Comparison of ENCODE assay signal across 32 mouse cellular contexts in genomic region chr5:119060886-119061285, GRCm38 (mm10).
A peak's percentile ranks its signal among the peaks of the same experiment; 100 is the strongest.
DNase-seq lines count a peak whose midpoint lies in the region; ATAC-seq and TF ChIP-seq lines count a peak whose summit lies in the region.
"Had no signal": no experiment of that assay in that cellular context is flagged by ENCODE, and none has a peak within 500 bp of the region (broad histone marks: within the 10 kb centered on the region; RNA-seq: fewer than 3 reads in every experiment).

No protein-coding gene starts in this region.

- H3K4me1 ChIP-seq in hindbrain, postnatal 0 days (ENCODE audit: insufficient read depth, low read length): no peaks in the 10 kb centered on the region
- H3K4me1 ChIP-seq in hindbrain, embryonic 11.5 days (replicated peaks; ENCODE audit: control insufficient read depth, insufficient read depth, low read length): no peaks in the 10 kb centered on the region
- no peaks in the 10 kb centered on the region for H3K4me1 ChIP-seq in neural tube, embryonic 15.5 days
- H3K4me1 ChIP-seq: forebrain, embryonic 15.5 days; hindbrain, embryonic 15.5 days; liver, embryonic 13.5 days had no signal

- 25% methylated on average over 4 of the region's 4 CpGs for WGBS in hindbrain, postnatal 0 days
- WGBS in hindbrain, embryonic 11.5 days: 24% methylated on average over 4 of the region's 4 CpGs
- 38% methylated on average over 4 of the region's 4 CpGs for WGBS in neural tube, embryonic 15.5 days

- no peak overlapping the region for H3K9ac ChIP-seq in hindbrain, postnatal 0 days (replicated peaks; ENCODE audit: low read length)
- no peak overlapping the region for H3K9ac ChIP-seq in hindbrain, embryonic 11.5 days (ENCODE audit: low read depth, low read length)
- no peak overlapping the region for H3K9ac ChIP-seq in neural tube, embryonic 15.5 days (replicated peaks)
- H3K9ac ChIP-seq: forebrain, embryonic 15.5 days; heart, embryonic 12.5 days; hindbrain, embryonic 15.5 days; kidney, embryonic 15.5 days; limb, embryonic 15.5 days; liver, embryonic 13.5 days had no signal

- peak; percentile 30 for DNase-seq in hindbrain, postnatal 0 days (ENCODE audit: low spot score)
- DNase-seq in hindbrain, embryonic 11.5 days (ENCODE audit: low spot score): no peak
- peak; percentile 16 for DNase-seq in NIH3T3 (ENCODE audit: low read depth)
- peak; percentile 22 for DNase-seq in embryo, embryonic 9.5 days (ENCODE audit: extremely low spot score)
- DNase-seq in retina, postnatal 1 day: peak; percentile 41
- DNase-seq in cerebellum, postnatal 25 days: no peak
- DNase-seq: adrenal gland, postnatal 36 days; cerebellum, adult 8-10 months; cerebellum, postnatal 36 days; gastrocnemius, postnatal 25 days; heart, adult 2 months; kidney, adult 18-20 months; kidney, postnatal 25 days; liver, embryonic 13.5 days; lung, adult 18-20 months; lung, postnatal 10 days; right cerebral cortex, adult 18-20 months; spleen, adult 18-20 months; thymus, postnatal 14 days had no signal

- H3K27ac ChIP-seq in hindbrain, postnatal 0 days: no peak overlapping the region
- no peak overlapping the region for H3K27ac ChIP-seq in hindbrain, embryonic 11.5 days (ENCODE audit: low read depth, low read length)
- H3K27ac ChIP-seq in neural tube, embryonic 15.5 days (replicated peaks): no peak overlapping the region
- H3K27ac ChIP-seq: forebrain, embryonic 10.5 days; forebrain, embryonic 15.5 days; heart, adult 2 months; hindbrain, embryonic 15.5 days; layer of hippocampus, adult 2 months; left cerebral cortex, adult 2 months; limb, embryonic 10.5 days; limb, embryonic 15.5 days; liver, embryonic 13.5 days; macrophage had no signal

- H3K36me3 ChIP-seq in hindbrain, postnatal 0 days (ENCODE audit: insufficient read depth, low read length): no peaks in the 10 kb centered on the region
- H3K36me3 ChIP-seq in hindbrain, embryonic 11.5 days (ENCODE audit: control insufficient read depth, insufficient read depth, low read length): no peaks in the 10 kb centered on the region
- no peaks in the 10 kb centered on the region for H3K36me3 ChIP-seq in neural tube, embryonic 15.5 days
- H3K36me3 ChIP-seq: forebrain, embryonic 10.5 days; forebrain, embryonic 15.5 days; G1E; heart, embryonic 12.5 days; hindbrain, embryonic 15.5 days; kidney, embryonic 15.5 days; limb, embryonic 10.5 days; limb, embryonic 15.5 days; liver, embryonic 13.5 days had no signal

- no peak for TF ChIP-seq CTCF in hindbrain, postnatal 0 days (IDR thresholded peaks at IDR 0.05; ENCODE audit: low read depth)

- H3K27me3 ChIP-seq in hindbrain, postnatal 0 days (ENCODE audit: insufficient read depth, low read length): no peaks in the 10 kb centered on the region
- H3K27me3 ChIP-seq in hindbrain, embryonic 11.5 days (ENCODE audit: control insufficient read depth, insufficient read depth, low read length): no peaks in the 10 kb centered on the region; the same call in 1 of the 2 replicates
- H3K27me3 ChIP-seq in neural tube, embryonic 15.5 days (replicated peaks): 0 out of 2 replicates have a peak, but pooled peaks cover 4% of the 10 kb centered on the region
- H3K27me3 ChIP-seq: forebrain, embryonic 15.5 days; liver, embryonic 13.5 days had no signal

- H3K4me3 ChIP-seq in hindbrain, postnatal 0 days (ENCODE audit: low read length): no peak overlapping the region
- no peak overlapping the region for H3K4me3 ChIP-seq in hindbrain, embryonic 11.5 days (ENCODE audit: low read depth, low read length)
- H3K4me3 ChIP-seq in neural tube, embryonic 15.5 days (replicated peaks): no peak overlapping the region
- H3K4me3 ChIP-seq: forebrain, embryonic 10.5 days; forebrain, embryonic 15.5 days; heart, adult 2 months; heart, embryonic 12.5 days; hindbrain, embryonic 15.5 days; kidney, embryonic 15.5 days; layer of hippocampus, adult 2 months; left cerebral cortex, adult 2 months; limb, embryonic 10.5 days; limb, embryonic 15.5 days; liver, embryonic 13.5 days had no signal

- ATAC-seq in hindbrain, postnatal 0 days: no peak
- no peak for ATAC-seq in hindbrain, embryonic 11.5 days (ENCODE audit: low FRiP score)
- ATAC-seq in neural tube, embryonic 15.5 days (ENCODE audit: low FRiP score): no peak
- ATAC-seq: forebrain, embryonic 15.5 days had no signal

- no peak overlapping the region for H3K4me2 ChIP-seq in hindbrain, postnatal 0 days (ENCODE audit: low read depth, low read length)
- H3K4me2 ChIP-seq in hindbrain, embryonic 11.5 days (replicated peaks; ENCODE audit: low read depth, low read length): no peak overlapping the region
- H3K4me2 ChIP-seq in neural tube, embryonic 15.5 days: no peak overlapping the region
- H3K4me2 ChIP-seq: forebrain, embryonic 15.5 days; heart, embryonic 12.5 days; hindbrain, embryonic 15.5 days; kidney, embryonic 15.5 days; limb, embryonic 15.5 days; liver, embryonic 13.5 days; midbrain, embryonic 11.5 days had no signal

- H3K9me3 ChIP-seq in hindbrain, postnatal 0 days (ENCODE audit: low read length): no peaks in the 10 kb centered on the region
- H3K9me3 ChIP-seq in hindbrain, embryonic 11.5 days (ENCODE audit: control insufficient read depth, low read length): no peaks in the 10 kb centered on the region
- H3K9me3 ChIP-seq in neural tube, embryonic 15.5 days (replicated peaks): no peaks in the 10 kb centered on the region
- H3K9me3 ChIP-seq: forebrain, embryonic 10.5 days; forebrain, embryonic 15.5 days; heart, embryonic 12.5 days; hindbrain, embryonic 15.5 days; kidney, embryonic 15.5 days; limb, embryonic 10.5 days; limb, embryonic 15.5 days; liver, embryonic 13.5 days had no signal

Comparison
In these comparisons a context has a peak if more than half of its experiments do, and no peak if none do; other contexts are left out.
1. DNase-seq: peak in hindbrain, postnatal 0 days (single experiment), NIH3T3 (single experiment), embryo, embryonic 9.5 days (single experiment) and retina, postnatal 1 day (single experiment); none in hindbrain, embryonic 11.5 days (single experiment) and cerebellum, postnatal 25 days (0 of 2).